Mouse (Mus musculus): Measurements from ENCODE around the gene Vmn2r2. TPM values are rescaled to one million over a fixed set of nuclear protein-coding genes. Genes with fewer than 3 reads are reported as not detected.

Gene Vmn2r2
- polyA plus RNA-seq (2012; rRNA removed) (not detected in 2 replicates), polyA plus RNA-seq (2014; fragmentation: Nextera tagmentation; extraction: Ambion mirVana) (not detected in 2 replicates)

- Histone ChIP-seq H3K27ac (no peak within 1 kb of the TSS), H3K9ac (replicated peaks) (no peak within 1 kb of the TSS), H3K27me3 (ENCODE audit: control insufficient read depth, insufficient read depth, low read length) (no peaks in the 10 kb centered on the region), H3K4me3 (ENCODE audit: insufficient read depth in 1 of 2, low read depth in 2 of 2, low read length in 2 of 2) (no peak within 1 kb of the TSS), H3K4me1 (replicated peaks; ENCODE audit: control insufficient read depth in 2 of 2, insufficient read depth in 2 of 2, low read length in 1 of 2) (no peaks in the 10 kb centered on the region), H3K9me3 (ENCODE audit: control insufficient read depth, low read length) (no peaks in the 10 kb centered on the region), H3K36me3 (replicated peaks; ENCODE audit: control insufficient read depth, insufficient read depth, low read depth) (no peaks in the 10 kb centered on the region), H3K4me2 (ENCODE audit: low read depth) (no peak within 1 kb of the TSS)
- WGBS (ENCODE audit: insufficient replicate concordance): 52% methylated on average over 2 of the region's 2 CpGs
- DNase-seq (ENCODE audit: low read depth in 3 of 3, low spot score in 3 of 3) (no peak), ATAC-seq (ENCODE audit: insufficient read depth) (no peak)
- no peak for TF ChIP-seq CTCF (IDR thresholded peaks at IDR 0.05; ENCODE audit: low read depth)
- TF ChIP-seq EP300 (IDR thresholded peaks at IDR 0.05; ENCODE audit: low read depth): no peak
Measured at GRCm38 (mm10) chr3:64141878-64142508, at the start of gene Vmn2r2. Vmn2r2 (minus strand) TSS chr3:64141928.

GRCm38 (mm10) chr3:64113352-64114046 is 28.2 kb downstream of the Vmn2r2 start:
- no peak for DNase-seq (ENCODE audit: low read depth in 3 of 3, low spot score in 3 of 3)
- Histone ChIP-seq H3K4me3 (ENCODE audit: insufficient read depth in 1 of 2, low read depth in 2 of 2, low read length in 2 of 2) (no peak overlapping the region), H3K4me2 (ENCODE audit: low read depth) (no peak overlapping the region), H3K9ac (replicated peaks) (no peak overlapping the region), H3K36me3 (replicated peaks; ENCODE audit: control insufficient read depth, insufficient read depth, low read depth) (no peaks in the 10 kb centered on the region), H3K27me3 (ENCODE audit: control insufficient read depth, insufficient read depth, low read length) (no peaks in the 10 kb centered on the region), H3K27ac (no peak overlapping the region), H3K4me1 (replicated peaks; ENCODE audit: control insufficient read depth in 2 of 2, insufficient read depth in 2 of 2, low read length in 1 of 2) (no peaks in the 10 kb centered on the region), H3K9me3 (ENCODE audit: control insufficient read depth, low read length) (no peaks in the 10 kb centered on the region)
- WGBS (ENCODE audit: insufficient replicate concordance): 62% methylated on average over 11 of the region's 11 CpGs
- TF ChIP-seq EP300 (IDR thresholded peaks at IDR 0.05; ENCODE audit: low read depth) (no peak), CTCF (IDR thresholded peaks at IDR 0.05; ENCODE audit: low read depth) (no peak)
- ATAC-seq (ENCODE audit: insufficient read depth): no peak

GRCm38 (mm10) chr3:64112707-64113106 is 29.0 kb downstream of the Vmn2r2 start:
- no peak overlapping the region for H3K4me2 ChIP-seq (ENCODE audit: low read depth)
- WGBS (ENCODE audit: insufficient replicate concordance): 35% methylated on average over 1 of the region's 1 CpGs
- DNase-seq (ENCODE audit: low read depth in 3 of 3, low spot score in 3 of 3) (no peak), ATAC-seq (ENCODE audit: insufficient read depth) (no peak)
- no peak overlapping the region for H3K4me3 ChIP-seq (ENCODE audit: insufficient read depth in 1 of 2, low read depth in 2 of 2, low read length in 2 of 2)
- H3K27ac ChIP-seq: no peak overlapping the region
- TF ChIP-seq CTCF (IDR thresholded peaks at IDR 0.05; ENCODE audit: low read depth) (no peak), EP300 (IDR thresholded peaks at IDR 0.05; ENCODE audit: low read depth) (no peak)
- no peaks in the 10 kb centered on the region for H3K27me3 ChIP-seq (ENCODE audit: control insufficient read depth, insufficient read depth, low read length)
- no peaks in the 10 kb centered on the region for H3K9me3 ChIP-seq (ENCODE audit: control insufficient read depth, low read length)
- no peaks in the 10 kb centered on the region for H3K4me1 ChIP-seq (replicated peaks; ENCODE audit: control insufficient read depth in 2 of 2, insufficient read depth in 2 of 2, low read length in 1 of 2)
- no peak overlapping the region for H3K9ac ChIP-seq (replicated peaks)
- no peaks in the 10 kb centered on the region for H3K36me3 ChIP-seq (replicated peaks; ENCODE audit: control insufficient read depth, insufficient read depth, low read depth)

GRCm38 (mm10) chr3:64081247-64081646 is 60.5 kb downstream of the Vmn2r2 start, which contains the start of gene Vmn2r1:
Vmn2r1 (plus strand) TSS chr3:64081547.
- TF ChIP-seq CTCF (IDR thresholded peaks at IDR 0.05; ENCODE audit: low read depth) (no peak), EP300 (IDR thresholded peaks at IDR 0.05; ENCODE audit: low read depth) (no peak)
- Histone ChIP-seq H3K9ac (replicated peaks) (no peak within 1 kb of the TSS), H3K27me3 (ENCODE audit: control insufficient read depth, insufficient read depth, low read length) (no peaks in the 10 kb centered on the region), H3K36me3 (replicated peaks; ENCODE audit: control insufficient read depth, insufficient read depth, low read depth) (no peaks in the 10 kb centered on the region), H3K4me1 (replicated peaks; ENCODE audit: control insufficient read depth in 2 of 2, insufficient read depth in 2 of 2, low read length in 1 of 2) (no peaks in the 10 kb centered on the region), H3K4me2 (ENCODE audit: low read depth) (no peak within 1 kb of the TSS), H3K9me3 (ENCODE audit: control insufficient read depth, low read length) (no peaks in the 10 kb centered on the region), H3K4me3 (ENCODE audit: insufficient read depth in 1 of 2, low read depth in 2 of 2, low read length in 2 of 2) (no peak within 1 kb of the TSS), H3K27ac (no peak within 1 kb of the TSS)
- DNase-seq (ENCODE audit: low read depth in 3 of 3, low spot score in 3 of 3): no peak
- no peak for ATAC-seq (ENCODE audit: insufficient read depth)
- WGBS (ENCODE audit: insufficient replicate concordance): 57% methylated on average over 4 of the region's 4 CpGs

Other genes starting within 250 kb of the Vmn2r2 start
- gene Plch1, start 242.5 kb downstream of the Vmn2r2 start, polyA plus RNA-seq (2012; rRNA removed): 0.06 and 0.11 TPM in 2 replicates
- 0.05 and 0.14 TPM in 2 replicates for gene Plch1, start 242.5 kb downstream of the Vmn2r2 start, polyA plus RNA-seq (2014; fragmentation: Nextera tagmentation; extraction: Ambion mirVana)
- gene E130311K13Rik, start 212.5 kb downstream of the Vmn2r2 start, polyA plus RNA-seq (2012; rRNA removed): 0.65 and 1.1 TPM in 2 replicates
- gene E130311K13Rik, start 212.5 kb downstream of the Vmn2r2 start, polyA plus RNA-seq (2014; fragmentation: Nextera tagmentation; extraction: Ambion mirVana): 1.2 and 1.9 TPM in 2 replicates
- gene Slc33a1, start 177.2 kb downstream of the Vmn2r2 start, polyA plus RNA-seq (2012; rRNA removed): 6.0 and 7.1 TPM in 2 replicates
- 9.8 and 11.0 TPM in 2 replicates for gene Slc33a1, start 177.2 kb downstream of the Vmn2r2 start, polyA plus RNA-seq (2014; fragmentation: Nextera tagmentation; extraction: Ambion mirVana)
- gene Gmps, start 165.8 kb downstream of the Vmn2r2 start, polyA plus RNA-seq (2012; rRNA removed): 4.8 and 7.5 TPM in 2 replicates
- 23.1 and 23.4 TPM in 2 replicates for gene Gmps, start 165.8 kb downstream of the Vmn2r2 start, polyA plus RNA-seq (2014; fragmentation: Nextera tagmentation; extraction: Ambion mirVana)
- gene Vmn2r1, start 60.4 kb downstream of the Vmn2r2 start, polyA plus RNA-seq (2012; rRNA removed): 0.01 TPM in 2 replicates
- not detected in 2 replicates for gene Vmn2r1, start 60.4 kb downstream of the Vmn2r2 start, polyA plus RNA-seq (2014; fragmentation: Nextera tagmentation; extraction: Ambion mirVana)
- gene Vmn2r3, start 147.8 kb upstream of the Vmn2r2 start, polyA plus RNA-seq (2012; rRNA removed): not detected in 2 replicates
- gene Vmn2r3, start 147.8 kb upstream of the Vmn2r2 start, polyA plus RNA-seq (2014; fragmentation: Nextera tagmentation; extraction: Ambion mirVana): not detected in 2 replicates